Mouse (Mus musculus) kidney, postnatal 14 days (tissue): ENCODE measurements around the gene Cdc42bpg.
"Not testable (repeated sequence)": the region's sequence is repeated elsewhere in the genome, so short reads cannot be mapped to it uniquely, and the experiment has no call there.

Experiments
- DNase-seq: peaks from one replicate; pipeline ENCODE4 v3.0.0; 2022; ENCODE audit warnings: mixed read lengths

Gene Cdc42bpg

DNA sequence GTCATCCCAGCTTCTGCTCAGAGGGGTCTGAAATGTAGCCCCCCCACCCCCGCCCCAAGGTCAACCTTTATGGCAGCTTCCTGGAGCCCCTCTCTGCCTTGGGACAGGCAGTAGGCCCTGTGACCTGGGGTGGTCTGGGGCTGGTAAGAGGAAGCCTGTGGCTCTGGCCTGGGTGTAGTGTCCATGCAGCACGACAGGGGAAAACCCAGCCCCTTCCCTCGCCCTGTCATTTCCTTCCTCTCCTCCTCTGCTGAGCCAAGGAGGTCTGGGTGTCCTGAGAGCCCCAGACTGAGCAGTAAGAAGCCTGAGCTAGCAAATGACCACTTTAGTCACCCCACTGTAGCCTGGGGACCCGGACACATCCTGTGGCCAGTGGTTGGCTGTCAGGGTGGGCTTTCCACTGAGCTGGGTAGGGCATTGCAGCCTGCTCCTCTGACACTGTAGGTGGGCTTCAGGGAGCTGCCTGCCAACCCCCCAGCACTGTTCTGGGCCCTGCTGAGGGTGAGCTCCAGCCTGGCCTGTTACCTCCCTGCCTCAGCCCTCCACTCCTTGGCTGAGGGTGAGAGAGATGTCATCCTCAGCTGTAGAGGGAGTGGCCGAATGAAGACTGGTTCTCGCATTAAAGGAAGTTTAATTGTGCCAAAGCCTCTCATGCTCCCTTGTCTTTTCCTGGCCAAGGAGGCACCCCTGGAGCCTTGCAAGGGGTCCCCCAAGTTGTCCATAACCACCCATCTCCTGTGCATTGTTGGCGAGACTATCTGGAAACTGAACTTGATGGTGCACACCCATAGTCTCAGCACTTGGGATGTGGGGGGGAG, 6.6 kb upstream of the Cdc42bpg start:
- DNase-seq = no peak

GRCm38 (mm10) chr19:6300402-6300841, 5.8 kb upstream of the Cdc42bpg start:
- peak; percentile 47 for DNase-seq

DNA sequence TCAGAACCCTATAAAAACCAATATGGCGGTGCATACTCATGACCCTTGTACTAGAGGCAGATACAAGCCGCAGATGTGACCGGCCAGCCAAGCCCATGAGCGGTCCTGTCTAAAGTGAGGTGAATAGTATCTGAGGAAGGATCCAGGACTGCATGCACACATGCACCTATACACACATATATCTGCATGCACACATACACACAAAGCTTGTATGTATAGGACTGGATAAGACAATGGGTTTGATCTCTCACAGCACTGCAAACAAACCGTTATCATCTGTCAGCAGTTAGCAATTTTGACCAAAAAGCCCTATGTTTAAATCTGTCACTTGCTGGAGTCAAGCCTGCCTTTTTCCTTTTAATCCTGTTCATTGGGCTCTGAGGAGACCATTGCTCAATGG, 4.1 kb upstream of the Cdc42bpg start:
- DNase-seq = no peak

- no peak for DNase-seq
These were observed 3.7 kb upstream of the Cdc42bpg start for GRCm38 (mm10) chr19:6302522-6302921.

DNA sequence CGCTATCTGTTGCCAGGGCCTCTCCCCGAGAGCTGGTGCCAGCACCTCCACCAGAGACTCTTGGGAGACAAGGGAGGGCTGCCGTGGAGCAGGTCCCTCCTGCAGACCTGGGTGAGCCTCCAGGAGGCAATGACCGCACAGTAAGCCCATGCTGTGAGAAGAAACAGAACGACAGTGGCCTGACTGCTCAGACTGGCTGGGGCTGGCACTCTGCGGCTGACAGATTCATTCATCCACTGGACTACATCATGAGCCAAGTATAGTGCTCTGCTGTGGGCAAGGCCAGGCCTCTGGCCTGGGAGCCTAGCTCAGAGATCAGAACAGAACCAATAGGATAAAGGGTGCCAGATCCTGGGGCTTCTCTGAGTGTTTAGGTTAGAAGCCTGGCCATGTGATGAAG, 2.4 kb upstream of the Cdc42bpg start:
- DNase-seq = no peak

GRCm38 (mm10) chr19:6304787-6305516, 1.3 kb upstream of the Cdc42bpg start:
- peak; percentile 91 for DNase-seq

DNA sequence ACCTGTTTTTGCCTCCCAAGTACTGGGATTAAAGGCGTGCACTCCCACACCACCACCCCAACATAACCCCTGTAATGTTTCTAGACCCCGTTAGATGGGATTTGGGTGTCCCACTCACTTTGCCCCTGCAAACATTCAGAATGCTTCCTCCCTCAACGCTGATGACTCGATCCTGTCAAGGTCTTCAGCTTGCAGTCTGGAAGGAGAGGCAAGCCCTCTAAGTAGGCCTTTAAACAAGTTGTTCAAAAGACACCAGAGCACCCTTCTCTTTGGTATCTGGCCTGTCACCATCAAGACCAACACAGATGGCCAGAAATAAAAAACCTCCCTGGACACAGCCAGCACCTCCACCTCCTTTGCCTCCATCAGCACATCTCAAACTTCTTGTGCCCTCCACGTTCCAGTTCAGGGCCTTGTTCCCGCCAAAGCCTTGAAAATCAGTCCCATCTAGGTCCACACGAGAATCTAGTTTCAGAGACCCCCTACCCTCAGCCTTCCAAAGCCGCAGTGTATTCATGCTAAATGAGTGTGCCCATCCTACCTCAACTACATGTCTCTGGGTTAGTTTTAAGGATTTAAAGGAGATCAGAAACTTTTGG, 640 bp upstream of the Cdc42bpg start:
- DNase-seq = no peak

DNA sequence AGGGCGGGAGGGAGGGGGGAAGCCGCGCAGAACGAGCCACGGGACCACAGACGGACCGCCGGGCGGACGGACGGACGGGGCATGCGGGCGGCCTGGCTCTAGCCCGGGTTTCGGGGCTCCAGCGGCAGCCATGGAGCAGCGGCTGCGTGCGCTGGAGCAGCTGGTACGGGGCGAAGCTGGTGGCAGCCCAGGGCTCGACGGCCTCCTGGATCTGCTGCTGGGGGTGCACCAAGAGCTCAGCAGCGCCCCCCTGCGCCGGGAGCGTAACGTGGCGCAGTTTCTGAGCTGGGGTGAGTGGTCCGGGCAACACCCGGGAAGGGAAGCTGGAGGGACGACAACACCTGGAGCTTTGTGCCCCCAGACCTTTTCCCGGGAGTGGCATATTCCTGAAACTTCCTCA, 330 bp downstream of the Cdc42bpg start:
- peak; percentile 89 for DNase-seq

DNA sequence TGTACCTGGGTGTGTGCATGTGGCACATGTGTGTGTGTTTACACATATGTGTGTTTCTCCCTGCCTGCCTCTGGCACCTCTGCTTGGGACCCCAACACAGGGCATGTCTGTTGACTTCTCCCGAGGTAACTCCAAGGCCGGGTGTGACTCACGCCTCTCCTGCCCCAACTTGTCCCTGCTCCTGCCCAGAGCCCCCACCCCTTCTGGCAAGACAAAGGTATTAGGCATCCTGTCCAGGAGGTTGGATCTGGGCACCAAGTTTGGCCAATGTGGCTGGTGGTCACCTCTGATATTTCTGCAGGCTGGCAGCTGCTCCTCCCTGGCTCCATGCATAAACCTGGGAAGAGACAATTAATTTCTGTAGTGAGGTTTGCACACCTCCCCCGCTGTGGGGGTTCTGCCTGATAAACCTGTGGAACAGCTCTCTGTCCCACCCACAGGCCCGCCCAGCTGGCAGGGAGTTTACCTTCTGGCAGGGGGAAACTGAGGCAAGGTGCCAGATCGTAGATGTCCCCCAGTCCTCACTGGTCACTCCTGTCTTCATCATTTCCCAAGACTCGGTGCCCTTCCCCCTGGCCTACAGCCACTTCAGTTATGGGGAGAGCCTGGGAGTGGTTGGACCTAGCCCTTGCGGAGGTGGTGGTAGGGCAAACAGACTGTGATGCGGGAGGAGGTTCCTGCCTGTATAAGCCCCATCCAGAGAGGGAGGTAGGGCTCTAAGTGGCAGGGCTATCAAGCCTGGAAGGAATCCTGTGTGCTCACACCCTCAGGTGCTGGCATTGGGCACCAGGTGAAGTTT, 1.7 kb downstream of the Cdc42bpg start:
- DNase-seq = no peak

- no peak for DNase-seq
These were observed 3.9 kb downstream of the Cdc42bpg start for GRCm38 (mm10) chr19:6310181-6310580.

- DNase-seq = not testable (repeated sequence)
These were observed 5.5 kb downstream of the Cdc42bpg start for GRCm38 (mm10) chr19:6311783-6312182.

- DNase-seq = no peak
These were observed 7.5 kb downstream of the Cdc42bpg start for GRCm38 (mm10) chr19:6313796-6314195.

DNA sequence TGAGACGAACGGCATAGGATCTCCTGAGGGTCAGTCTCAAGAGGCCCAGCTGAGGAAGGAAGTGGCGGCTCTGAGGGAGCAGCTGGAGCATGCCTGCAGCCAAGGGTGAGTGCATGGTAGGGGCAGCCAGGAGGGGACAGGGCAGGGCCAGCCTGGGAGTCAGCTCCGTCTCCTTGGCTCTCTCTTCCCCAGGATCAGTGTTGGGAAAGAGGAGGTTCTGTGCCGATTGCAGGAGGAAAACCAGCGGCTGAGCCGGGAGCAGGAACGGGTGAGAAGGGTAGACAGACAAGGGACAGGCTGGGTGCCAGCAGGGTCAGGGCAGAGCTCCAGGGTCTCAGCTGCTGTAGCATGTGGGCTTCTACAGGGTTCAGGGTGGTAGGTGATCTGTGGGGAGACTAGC, 8.3 kb downstream of the Cdc42bpg start:
- no peak for DNase-seq

DNA sequence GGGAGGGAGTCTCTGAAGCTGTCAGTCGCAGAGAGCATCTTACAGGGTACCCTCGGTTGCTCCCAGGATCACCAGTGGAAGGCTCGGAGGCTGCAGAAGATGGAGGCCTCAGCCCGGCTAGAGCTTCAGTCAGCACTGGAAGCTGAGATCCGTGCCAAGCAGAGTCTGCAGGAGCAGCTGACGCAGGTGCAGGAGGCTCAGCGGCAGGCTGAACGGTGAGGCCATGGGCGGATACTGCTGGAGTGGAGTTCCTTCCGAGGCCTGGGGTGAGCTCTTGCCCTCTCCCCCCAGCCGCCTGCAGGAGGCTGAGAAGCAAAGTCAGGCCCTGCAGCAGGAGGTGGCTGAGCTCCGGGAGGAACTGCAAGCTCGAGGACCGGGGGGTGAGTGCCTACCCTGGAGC, 9.3 kb downstream of the Cdc42bpg start:
- no peak for DNase-seq

- DNase-seq = no peak
These were observed 11.9 kb downstream of the Cdc42bpg start for GRCm38 (mm10) chr19:6318145-6318544.

GRCm38 (mm10) chr19:6321358-6321757, 15.1 kb downstream of the Cdc42bpg start:
- DNase-seq = no peak

GRCm38 (mm10) chr19:6321786-6322621, 15.7 kb downstream of the Cdc42bpg start:
- no peak for DNase-seq

- DNase-seq = no peak
These were observed 18.5 kb downstream of the Cdc42bpg start for GRCm38 (mm10) chr19:6324751-6325150.

GRCm38 (mm10) chr19:6331178-6331577, 24.9 kb downstream of the Cdc42bpg start:
- DNase-seq = no peak

- DNase-seq = peak; percentile 54
These were observed 25.7 kb downstream of the Cdc42bpg start for GRCm38 (mm10) chr19:6331719-6332516.
